Mouse (Mus musculus): ENCODE measurements around the gene Klk1b5. TPM values are rescaled to one million over a fixed set of nuclear protein-coding genes. Genes with fewer than 3 reads are reported as not detected.
A peak's percentile ranks its signal among the peaks of the same experiment; 100 is the strongest.
"Not testable (repeated sequence)": the region's sequence is repeated elsewhere in the genome, so short reads cannot be mapped to it uniquely, and the experiment has no call there.

Gene Klk1b5
- polyA plus RNA-seq, 1 experiment from 2014 or later = not detected

DNA sequence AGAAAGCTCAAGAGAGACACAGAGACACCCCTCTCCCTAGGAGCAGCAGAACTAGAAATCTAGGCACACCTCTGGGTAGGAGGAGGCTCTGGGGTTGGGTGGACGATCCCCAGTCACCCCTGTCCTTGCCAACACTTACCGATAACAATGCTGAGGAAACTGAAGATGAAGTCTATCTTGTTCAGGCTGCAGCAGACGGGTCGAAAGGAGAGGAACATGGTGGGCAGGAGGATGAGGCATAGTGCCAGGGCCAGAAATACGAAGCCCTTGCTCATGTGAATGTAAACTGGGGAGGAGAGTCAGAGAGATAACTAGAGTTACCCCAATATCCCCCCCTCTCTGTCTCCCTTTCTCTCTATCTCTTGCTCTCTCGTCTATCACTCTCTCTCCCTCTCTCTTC is 6.6 kb downstream of the Klk1b5 start:
- not testable (repeated sequence) for ATAC-seq (ENCODE audit: insufficient number of reproducible peaks, insufficient read depth, low FRiP score, low read depth); H3K9ac ChIP-seq (replicated peaks; ENCODE audit: low read depth, low read length); H3K9me3 ChIP-seq (ENCODE audit: control insufficient read depth, low read depth, low read length); H3K4me3 ChIP-seq (ENCODE audit: low read depth, low read length); H3K36me3 ChIP-seq (ENCODE audit: control insufficient read depth, insufficient read depth, low read length); H3K27me3 ChIP-seq (ENCODE audit: control insufficient read depth, insufficient read depth, low read length); H3K4me2 ChIP-seq (replicated peaks; ENCODE audit: low read depth, low read length); H3K27ac ChIP-seq (ENCODE audit: low read length); H3K4me1 ChIP-seq (ENCODE audit: control insufficient read depth, insufficient read depth, low read length)
- 77% methylated on average over 6 of the region's 6 CpGs for WGBS

GRCm38 (mm10) chr7:44225076-44225475 is 9.3 kb downstream of the Klk1b5 start, which contains the start of gene Klk1:
Gene Klk1, plus strand, starts transcription at chr7:44225360.
- ATAC-seq (ENCODE audit: insufficient number of reproducible peaks, insufficient read depth, low FRiP score, low read depth) = no peak
- H3K4me1 ChIP-seq (ENCODE audit: control insufficient read depth, insufficient read depth, low read length) = no peaks in the 10 kb centered on the region
- H3K27me3 ChIP-seq (ENCODE audit: control insufficient read depth, insufficient read depth, low read length) = no peaks in the 10 kb centered on the region
- no peak within 1 kb of the TSS for H3K4me2 ChIP-seq (replicated peaks; ENCODE audit: low read depth, low read length)
- H3K27ac ChIP-seq (ENCODE audit: low read length) = no peak within 1 kb of the TSS
- no peaks in the 10 kb centered on the region for H3K9me3 ChIP-seq (ENCODE audit: control insufficient read depth, low read depth, low read length)
- 14% methylated on average over 1 of the region's 1 CpGs for WGBS
- no peak within 1 kb of the TSS for H3K9ac ChIP-seq (replicated peaks; ENCODE audit: low read depth, low read length)
- no peak within 1 kb of the TSS for H3K4me3 ChIP-seq (ENCODE audit: low read depth, low read length)
- no peaks in the 10 kb centered on the region for H3K36me3 ChIP-seq (ENCODE audit: control insufficient read depth, insufficient read depth, low read length)

GRCm38 (mm10) chr7:44235909-44236308 is 20.2 kb downstream of the Klk1b5 start, which contains the start of gene Gm36864:
Gene Gm36864, plus strand, starts transcription at chr7:44236177.
- Histone ChIP-seq H3K27me3 (ENCODE audit: control insufficient read depth, insufficient read depth, low read length) (no peaks in the 10 kb centered on the region), H3K9ac (replicated peaks; ENCODE audit: low read depth, low read length) (no peak within 1 kb of the TSS), H3K27ac (ENCODE audit: low read length) (no peak within 1 kb of the TSS), H3K36me3 (ENCODE audit: control insufficient read depth, insufficient read depth, low read length) (no peaks in the 10 kb centered on the region), H3K4me3 (ENCODE audit: low read depth, low read length) (no peak within 1 kb of the TSS), H3K9me3 (ENCODE audit: control insufficient read depth, low read depth, low read length) (no peaks in the 10 kb centered on the region), H3K4me1 (ENCODE audit: control insufficient read depth, insufficient read depth, low read length) (no peaks in the 10 kb centered on the region), H3K4me2 (replicated peaks; ENCODE audit: low read depth, low read length) (no peak within 1 kb of the TSS)
- 83% methylated on average over 3 of the region's 3 CpGs for WGBS
- no peak for ATAC-seq (ENCODE audit: insufficient number of reproducible peaks, insufficient read depth, low FRiP score, low read depth)

- no peak overlapping the region for H3K4me3 ChIP-seq (ENCODE audit: low read depth, low read length)
- H3K4me1 ChIP-seq (ENCODE audit: control insufficient read depth, insufficient read depth, low read length) = no peaks in the 10 kb centered on the region
- H3K9ac ChIP-seq (replicated peaks; ENCODE audit: low read depth, low read length) = no peak overlapping the region
- no peaks in the 10 kb centered on the region for H3K36me3 ChIP-seq (ENCODE audit: control insufficient read depth, insufficient read depth, low read length)
- no peak overlapping the region for H3K4me2 ChIP-seq (replicated peaks; ENCODE audit: low read depth, low read length)
- no peaks in the 10 kb centered on the region for H3K9me3 ChIP-seq (ENCODE audit: control insufficient read depth, low read depth, low read length)
- H3K27ac ChIP-seq (ENCODE audit: low read length) = no peak overlapping the region
- ATAC-seq (ENCODE audit: insufficient number of reproducible peaks, insufficient read depth, low FRiP score, low read depth) = no peak
- no peaks in the 10 kb centered on the region for H3K27me3 ChIP-seq (ENCODE audit: control insufficient read depth, insufficient read depth, low read length)
- WGBS = 46% methylated on average over 2 of the region's 2 CpGs
Measured at GRCm38 (mm10) chr7:44239913-44240312, 24.2 kb downstream of the Klk1b5 start.

DNA sequence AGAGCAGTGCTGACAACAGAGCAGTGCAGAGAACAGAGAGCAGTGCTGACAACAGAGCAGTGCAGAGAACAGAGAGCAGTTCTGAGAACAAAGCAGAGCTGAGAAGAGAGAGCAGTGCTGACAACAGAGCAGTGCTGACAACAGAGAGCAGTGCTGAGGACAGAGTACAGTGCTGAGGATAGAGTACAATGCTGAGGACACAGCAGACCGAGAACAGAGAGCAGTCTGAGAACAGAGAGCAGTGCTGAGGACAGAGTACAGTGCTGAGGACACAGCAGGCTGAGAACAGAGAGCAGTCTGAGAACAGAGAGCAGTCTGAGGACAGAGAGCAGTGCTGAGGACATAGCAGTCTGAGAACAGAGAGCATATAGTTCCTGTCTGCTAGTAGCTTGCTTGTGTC is 25.0 kb downstream of the Klk1b5 start:
- WGBS = 29% methylated on average over 1 of the region's 1 CpGs
- Histone ChIP-seq H3K4me2 (replicated peaks; ENCODE audit: low read depth, low read length) (no peak overlapping the region), H3K9me3 (ENCODE audit: control insufficient read depth, low read depth, low read length) (no peaks in the 10 kb centered on the region), H3K4me1 (ENCODE audit: control insufficient read depth, insufficient read depth, low read length) (peaks cover 5% of the 10 kb centered on the region; the same call in 1 of the 2 replicates), H3K27me3 (ENCODE audit: control insufficient read depth, insufficient read depth, low read length) (no peaks in the 10 kb centered on the region), H3K36me3 (ENCODE audit: control insufficient read depth, insufficient read depth, low read length) (no peaks in the 10 kb centered on the region), H3K9ac (replicated peaks; ENCODE audit: low read depth, low read length) (no peak overlapping the region), H3K4me3 (ENCODE audit: low read depth, low read length) (no peak overlapping the region), H3K27ac (ENCODE audit: low read length) (no peak overlapping the region)
- no peak for ATAC-seq (ENCODE audit: insufficient number of reproducible peaks, insufficient read depth, low FRiP score, low read depth)

- Histone ChIP-seq H3K9me3 (ENCODE audit: control insufficient read depth, low read depth, low read length) (no peaks in the 10 kb centered on the region), H3K27me3 (ENCODE audit: control insufficient read depth, insufficient read depth, low read length) (no peaks in the 10 kb centered on the region), H3K4me1 (ENCODE audit: control insufficient read depth, insufficient read depth, low read length) (peaks cover 5% of the 10 kb centered on the region; the same call in 1 of the 2 replicates), H3K4me3 (ENCODE audit: low read depth, low read length) (no peak overlapping the region), H3K9ac (replicated peaks; ENCODE audit: low read depth, low read length) (no peak overlapping the region), H3K4me2 (replicated peaks; ENCODE audit: low read depth, low read length) (no peak overlapping the region), H3K27ac (ENCODE audit: low read length) (no peak overlapping the region), H3K36me3 (ENCODE audit: control insufficient read depth, insufficient read depth, low read length) (no peaks in the 10 kb centered on the region)
- 68% methylated on average over 2 of the region's 2 CpGs for WGBS
- ATAC-seq (ENCODE audit: insufficient number of reproducible peaks, insufficient read depth, low FRiP score, low read depth) = no peak
Measured at GRCm38 (mm10) chr7:44241163-44241562, 25.4 kb downstream of the Klk1b5 start.

- no peak overlapping the region for H3K4me3 ChIP-seq (ENCODE audit: low read depth, low read length)
- no peaks in the 10 kb centered on the region for H3K27me3 ChIP-seq (ENCODE audit: control insufficient read depth, insufficient read depth, low read length)
- H3K9ac ChIP-seq (replicated peaks; ENCODE audit: low read depth, low read length) = no peak overlapping the region
- no peak for ATAC-seq (ENCODE audit: insufficient number of reproducible peaks, insufficient read depth, low FRiP score, low read depth)
- H3K4me2 ChIP-seq (replicated peaks; ENCODE audit: low read depth, low read length) = no peak overlapping the region
- H3K4me1 ChIP-seq (ENCODE audit: control insufficient read depth, insufficient read depth, low read length) = peaks cover 16% of the 10 kb centered on the region; the same call in 1 of the 2 replicates
- no peak overlapping the region for H3K27ac ChIP-seq (ENCODE audit: low read length)
- 53% methylated on average over 1 of the region's 1 CpGs for WGBS
- H3K9me3 ChIP-seq (ENCODE audit: control insufficient read depth, low read depth, low read length) = no peaks in the 10 kb centered on the region
- H3K36me3 ChIP-seq (ENCODE audit: control insufficient read depth, insufficient read depth, low read length) = peaks cover 9% of the 10 kb centered on the region; the same call in 1 of the 2 replicates
Measured at GRCm38 (mm10) chr7:44244080-44244479, 28.3 kb downstream of the Klk1b5 start.

- no peaks in the 10 kb centered on the region for H3K27me3 ChIP-seq (ENCODE audit: control insufficient read depth, insufficient read depth, low read length)
- H3K9ac ChIP-seq (replicated peaks; ENCODE audit: low read depth, low read length) = peak within 1 kb of the TSS; percentile 87
- H3K36me3 ChIP-seq (ENCODE audit: control insufficient read depth, insufficient read depth, low read length) = peaks cover 30% of the 10 kb centered on the region
- H3K4me2 ChIP-seq (replicated peaks; ENCODE audit: low read depth, low read length) = peak within 1 kb of the TSS; percentile 84
- under 1% methylated on average over 62 of the region's 62 CpGs for WGBS
- peaks cover 16% of the 10 kb centered on the region; the same call in 1 of the 2 replicates for H3K4me1 ChIP-seq (ENCODE audit: control insufficient read depth, insufficient read depth, low read length)
- H3K4me3 ChIP-seq (ENCODE audit: low read depth, low read length) = peak within 1 kb of the TSS; percentile 77
- peak; percentile 81 for ATAC-seq (ENCODE audit: insufficient number of reproducible peaks, insufficient read depth, low FRiP score, low read depth)
- peak within 1 kb of the TSS; percentile 93 for H3K27ac ChIP-seq (ENCODE audit: low read length)
- no peaks in the 10 kb centered on the region for H3K9me3 ChIP-seq (ENCODE audit: control insufficient read depth, low read depth, low read length)
Measured at GRCm38 (mm10) chr7:44246055-44246983, 30.6 kb downstream of the Klk1b5 start, which contains the start of the genes 1700028J19Rik and 2410002F23Rik. Gene 1700028J19Rik, minus strand, starts transcription at chr7:44246695. Gene 2410002F23Rik, plus strand, starts transcription at chr7:44246722.

Measured in stomach, embryonic 14.5 days (tissue).